Mouse (Mus musculus): ENCODE data around the gene Gm6460. TPM values are rescaled to one million over a fixed set of nuclear protein-coding genes. Genes with fewer than 3 reads are reported as not detected.
"Not testable (repeated sequence)": the region's sequence is repeated elsewhere in the genome, so short reads cannot be mapped to it uniquely, and the experiment has no call there.

The Gm6460 gene
- total RNA-seq (2021): not detected
- long read RNA-seq, experiment 1: 0 reads
- long read RNA-seq, experiment 2: 0 reads

DNA sequence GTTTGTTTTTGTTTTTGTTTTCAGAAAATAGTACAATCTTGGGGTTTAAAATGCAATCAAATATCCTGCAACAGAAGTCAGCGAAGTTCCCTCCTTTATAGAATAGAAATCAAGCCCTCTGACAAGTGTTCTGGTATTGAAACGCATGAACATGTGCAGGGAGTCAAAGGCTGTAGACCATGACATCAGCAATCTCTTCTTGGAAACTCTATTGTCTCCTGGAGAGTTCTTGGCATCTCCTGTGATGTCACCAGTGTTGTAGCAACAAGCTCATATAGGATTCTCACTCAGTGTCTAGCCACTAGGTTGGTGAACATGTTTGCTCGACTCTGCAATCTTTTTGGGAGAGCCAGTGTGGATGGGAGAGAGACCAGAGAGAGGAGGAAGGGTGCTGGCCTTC is at the start of gene Gm6460:
TSS of gene Gm6460 (plus strand) at position 301 of the 400 bp plus-strand sequence.
- DNase-seq (ENCODE audit: low spot score in 2 of 2); intact Hi-C loops (cut with DNase I): not testable (repeated sequence)

Other genes with a start within 250 kb of the Gm6460 start
- gene Gm8897, start 178.5 kb upstream of the Gm6460 start, total RNA-seq (2021): not detected
- not detected for gene Gm8906, start 92.2 kb upstream of the Gm6460 start, total RNA-seq (2021)
- not detected for gene Gm8922, start 87.0 kb downstream of the Gm6460 start, total RNA-seq (2021)
- gene Gm8926, start 175.6 kb downstream of the Gm6460 start, total RNA-seq (2021): not detected